Mouse (Mus musculus) layer of hippocampus, adult 2 months (tissue): ENCODE results near the gene Ncf4. TPM values are rescaled to one million over a fixed set of nuclear protein-coding genes. Genes with fewer than 3 reads are reported as not detected.

Experiments used
- DNase-seq, 2 experiments: peaks; one replicate each; pipeline ENCODE4 v3.0.0; 2022; ENCODE audit warnings: low spot score in 2 of 2
- H3K27ac ChIP-seq: fragments of 200-600 bp; 2 replicates; pipeline ENCODE4 v1.8.1; 2022
- H3K4me3 ChIP-seq: fragments of 200-600 bp; 2 replicates; pipeline ENCODE4 v1.8.1; 2022; ENCODE audit warnings: mild to moderate bottlenecking
- CTCF ChIP-seq: fragments of 200-600 bp; conservative IDR thresholded peaks from 2 replicates; pipeline ENCODE4 v1.8.1; 2022; ENCODE audit warnings: antibody characterized with exemption, mild to moderate bottlenecking, moderate library complexity
- long read RNA-seq, 2 experiments: library from polyadenylated mRNA; stranded (forward); transcript quantifications; one replicate each; pipeline ENCODE4 v2.0.0; 2021; ENCODE audit warnings: borderline mapping rate in 2 of 2
- total RNA-seq, 2 experiments: library from RNA; stranded (reverse); gene quantifications; 2 replicates each; pipeline ENCODE4 v1.2.3; 2021

The Ncf4 gene
- 1 to 10 TPM in 1 of 2 experiments, under 1 TPM in 1; 0.69 to 2.0 TPM for total RNA-seq
- long read RNA-seq, experiment 1: 0 reads
- long read RNA-seq, experiment 2, partial matches to known transcripts: 0 of 1 reads
- long read RNA-seq, experiment 2, other reads (novel, unspliced or antisense): 0 of 1 reads

DNA sequence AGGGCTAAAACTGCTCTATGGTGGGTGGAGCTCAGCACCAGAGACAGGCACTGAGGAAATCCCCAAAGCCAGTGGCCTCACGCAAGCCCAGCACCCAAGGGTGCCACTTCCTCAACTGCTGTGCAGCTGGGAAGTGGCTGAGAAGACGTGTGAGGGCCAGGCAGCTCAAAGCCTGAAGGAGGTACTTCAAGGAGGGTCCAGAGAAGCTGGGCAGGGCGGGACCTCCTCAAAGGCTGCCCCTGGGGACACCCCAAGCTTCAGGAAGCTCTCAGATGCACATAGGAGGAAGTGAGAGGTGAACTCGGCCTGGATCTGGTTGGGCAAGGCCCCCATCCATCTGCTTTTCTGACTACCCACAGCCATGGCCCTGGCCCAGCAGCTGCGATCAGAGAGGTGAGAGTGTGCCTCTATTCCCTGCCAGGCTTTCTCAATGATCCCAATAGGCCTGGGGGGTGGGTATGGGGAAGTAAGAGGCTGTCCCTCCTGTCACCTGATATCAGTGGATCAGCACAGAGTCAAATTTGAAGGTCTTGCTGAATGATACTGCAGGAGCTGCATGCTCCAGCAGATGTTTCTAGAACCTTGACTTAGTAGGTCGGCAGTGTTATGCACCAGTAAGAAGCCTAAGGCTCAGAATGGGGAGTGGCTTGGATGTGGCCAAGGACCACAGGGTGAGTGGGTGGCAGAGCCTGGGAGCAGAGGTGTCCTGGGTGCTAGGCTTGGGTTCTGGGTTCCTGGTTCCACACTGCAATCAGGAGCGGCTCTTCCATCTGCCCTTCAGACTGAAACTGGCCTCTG lies at the start of gene Ncf4:
TSS of gene Ncf4 (plus strand) at position 107 of the 798 bp plus-strand sequence.
- no peak for DNase-seq
- no peak for TF ChIP-seq CTCF
- Histone ChIP-seq H3K27ac (no peak within 1 kb of the TSS), H3K4me3 (no peak within 1 kb of the TSS)

- TF ChIP-seq CTCF: no peak
- Histone ChIP-seq H3K4me3 (no peak overlapping the region), H3K27ac (no peak overlapping the region)
- DNase-seq: no peak
Measured at GRCm38 (mm10) chr15:78195096-78195880, 49.3 kb upstream of the Ncf4 start.

DNA sequence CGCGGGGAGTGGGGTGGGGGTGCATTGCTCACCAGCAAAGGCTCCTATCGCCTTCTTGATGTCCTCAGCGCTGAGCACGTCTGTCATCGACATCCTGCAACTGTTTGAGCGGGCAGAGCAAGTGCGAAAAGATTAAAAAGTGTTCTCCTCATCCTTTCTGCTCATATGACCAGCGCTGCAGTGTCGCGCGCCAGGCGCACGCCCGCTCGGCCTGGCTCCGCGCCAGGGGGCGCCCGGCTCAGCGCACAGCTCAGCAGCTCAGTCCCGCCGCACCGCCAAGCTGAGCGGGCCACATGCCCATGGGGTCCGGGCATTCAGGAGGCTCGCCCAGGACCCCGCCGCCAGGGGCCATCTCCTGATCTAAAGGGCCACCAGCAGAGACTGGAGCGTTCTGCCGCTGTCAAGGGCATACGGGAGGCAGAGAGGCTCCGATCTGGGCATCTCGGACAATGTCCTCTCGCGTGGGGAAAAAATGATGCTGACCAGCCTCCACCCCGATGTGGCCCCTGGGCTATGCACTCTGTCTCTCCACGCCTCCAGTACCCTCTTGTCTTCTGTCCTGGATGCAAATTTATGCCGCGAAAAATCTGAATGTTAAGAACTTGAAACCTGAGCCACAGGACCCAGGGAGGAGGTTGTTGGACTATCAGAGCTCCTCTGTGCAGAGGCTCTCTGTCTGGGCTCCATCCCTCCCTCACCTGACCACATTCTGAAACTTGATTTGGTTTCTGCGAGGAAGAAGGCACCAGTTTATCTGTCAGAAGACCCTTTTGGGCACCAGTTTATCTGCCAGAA lies 40.4 kb upstream of the Ncf4 start:
- peak in 1 of 2 experiments; percentile 48 for DNase-seq
- TF ChIP-seq CTCF: no peak; the same call in 1 of the 2 replicates
- H3K4me3 ChIP-seq: peak overlapping the region; percentile 40
- no peak overlapping the region for H3K27ac ChIP-seq

DNA sequence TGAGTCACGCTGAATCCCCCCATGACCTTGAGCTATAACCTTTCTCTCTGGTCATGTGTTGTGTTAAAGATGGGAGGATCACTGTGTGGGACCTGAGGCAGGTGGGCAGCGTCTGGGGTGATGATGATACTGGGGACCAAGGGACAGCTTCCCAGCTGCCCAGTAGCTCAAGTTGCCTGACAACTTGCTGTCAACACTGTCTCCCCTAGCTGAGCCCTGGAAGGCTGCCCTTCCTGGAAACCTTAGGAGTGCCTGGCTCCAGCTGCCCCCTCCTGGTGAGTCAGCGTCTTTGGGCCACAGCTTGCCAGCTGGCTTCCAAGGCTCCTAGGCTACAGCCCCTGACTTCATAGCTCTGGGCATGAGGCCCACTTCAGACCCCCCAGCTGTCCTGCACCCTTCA lies 39.4 kb upstream of the Ncf4 start:
- no peak overlapping the region for H3K27ac ChIP-seq
- H3K4me3 ChIP-seq: no peak overlapping the region
- TF ChIP-seq CTCF: peak; percentile 69
- peak in 1 of 2 experiments; percentile 24 for DNase-seq

GRCm38 (mm10) chr15:78206312-78206711 lies 38.3 kb upstream of the Ncf4 start, which contains the start of gene Pvalb:
Gene Pvalb (minus strand): TSS chr15:78206400.
- Histone ChIP-seq H3K27ac (no peak within 1 kb of the TSS), H3K4me3 (no peak within 1 kb of the TSS)
- no peak for DNase-seq
- TF ChIP-seq CTCF: no peak

DNA sequence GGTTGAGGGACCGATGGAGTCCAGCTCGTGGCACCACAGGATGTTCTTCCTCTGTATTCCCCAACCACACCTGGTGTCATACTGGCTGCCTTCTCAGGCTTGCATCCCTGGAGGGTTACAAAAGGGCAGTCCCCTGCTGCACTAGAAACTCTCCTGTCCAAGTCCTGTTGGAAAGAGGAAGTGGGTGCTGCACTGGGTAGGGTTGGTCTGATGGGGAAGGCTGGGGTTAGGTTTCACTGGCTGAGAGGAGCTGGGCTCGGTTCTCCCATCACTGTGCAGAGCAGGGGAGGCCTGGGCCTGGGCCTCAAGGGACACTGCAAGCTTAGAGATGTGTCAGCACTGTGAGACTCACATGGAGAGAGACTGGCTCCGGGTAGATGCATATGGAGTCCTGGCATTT lies 34.4 kb upstream of the Ncf4 start:
- Histone ChIP-seq H3K4me3 (no peak overlapping the region), H3K27ac (no peak overlapping the region)
- no peak for DNase-seq
- no peak for TF ChIP-seq CTCF

DNA sequence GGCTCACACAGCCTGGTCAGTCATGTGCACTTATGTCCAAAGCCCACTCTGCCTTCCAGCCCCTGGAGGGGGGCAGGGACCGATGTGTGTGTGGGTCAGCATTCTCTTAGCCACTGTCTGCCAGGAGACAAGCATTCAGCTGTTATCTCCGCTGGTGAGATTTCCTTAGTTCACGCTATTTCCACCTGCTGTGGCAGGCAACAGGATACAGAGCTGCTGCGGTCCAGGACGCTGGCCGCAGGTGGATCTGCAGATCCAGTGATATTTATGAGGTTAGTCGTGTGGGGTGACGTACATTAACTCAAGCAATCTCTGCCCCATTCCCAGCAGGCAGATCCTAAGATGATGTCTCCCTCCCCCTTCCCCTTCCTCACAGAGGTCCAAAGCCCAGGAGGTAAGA lies 33.2 kb upstream of the Ncf4 start:
- DNase-seq: no peak
- no peak for TF ChIP-seq CTCF
- Histone ChIP-seq H3K27ac (no peak overlapping the region), H3K4me3 (no peak overlapping the region)

GRCm38 (mm10) chr15:78215269-78215668 lies 29.3 kb upstream of the Ncf4 start:
- TF ChIP-seq CTCF: no peak
- Histone ChIP-seq H3K4me3 (no peak overlapping the region), H3K27ac (no peak overlapping the region)
- no peak for DNase-seq

DNA sequence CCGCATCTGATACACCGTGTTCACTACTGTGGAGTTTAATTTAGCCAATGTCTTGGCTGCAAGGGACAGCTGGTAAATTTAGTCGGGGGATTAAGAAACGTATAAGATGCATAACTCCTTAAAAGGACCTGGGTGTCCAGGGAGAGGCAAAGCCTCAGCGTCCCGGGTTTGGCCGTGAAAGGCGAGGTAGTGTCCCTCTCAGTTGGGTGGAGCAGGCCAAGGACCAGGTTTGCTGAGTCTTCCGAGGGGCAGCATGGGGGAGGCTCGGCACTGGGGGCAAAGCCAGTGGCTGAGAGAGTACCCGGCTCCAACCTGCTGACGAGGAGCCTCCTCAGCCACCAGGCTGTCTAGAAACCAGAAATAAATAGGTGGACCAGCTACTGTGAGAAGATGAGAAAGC lies 16.8 kb upstream of the Ncf4 start:
- Histone ChIP-seq H3K4me3 (no peak overlapping the region), H3K27ac (no peak overlapping the region)
- TF ChIP-seq CTCF: no peak
- no peak for DNase-seq

DNA sequence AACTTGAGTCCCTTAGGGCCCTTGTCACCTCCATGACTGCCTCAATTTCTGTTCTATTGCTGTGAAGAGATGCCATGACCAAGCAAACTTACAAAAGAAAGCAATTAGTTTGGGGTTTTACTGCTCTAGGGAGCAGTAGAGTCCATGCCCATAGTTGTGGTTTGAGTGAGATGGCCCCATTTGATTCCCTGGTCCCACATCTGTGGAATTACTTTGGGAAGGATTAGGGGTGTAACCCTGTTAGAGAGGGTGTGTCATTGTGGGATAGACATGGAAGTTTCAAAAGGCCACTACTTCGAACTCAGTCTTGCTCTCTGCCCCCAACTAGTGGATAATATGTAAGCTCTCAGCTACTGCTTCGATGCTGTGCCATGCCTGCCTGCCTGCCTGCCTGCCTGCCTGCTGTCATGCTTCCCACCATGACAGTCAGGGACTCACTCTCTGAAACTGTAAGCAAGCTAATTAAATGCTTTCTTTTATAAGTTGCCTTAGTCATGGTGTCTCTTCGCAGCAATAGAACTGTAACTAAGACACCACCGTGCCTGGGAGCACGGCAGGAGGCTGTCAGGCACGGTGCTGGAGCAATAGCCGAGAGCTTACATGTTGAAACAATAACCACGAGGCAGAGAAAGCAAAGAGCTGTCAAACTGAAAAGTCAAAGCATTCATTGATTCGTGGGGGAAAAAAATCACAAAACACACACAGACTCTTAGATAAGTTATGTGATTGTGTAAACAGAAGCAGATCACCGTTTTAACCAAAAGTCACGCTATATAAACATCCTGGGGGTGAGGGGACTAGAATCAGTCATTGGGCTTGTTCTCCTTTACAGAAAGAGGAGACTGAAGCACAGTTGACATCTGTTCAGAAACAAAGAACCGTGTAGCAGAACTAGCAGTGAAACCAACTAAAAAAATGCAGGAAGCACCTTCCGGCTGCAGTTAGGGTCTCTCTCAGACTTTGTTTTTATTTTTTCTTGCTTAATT lies 13.0 kb upstream of the Ncf4 start:
- Histone ChIP-seq H3K27ac (no peak overlapping the region), H3K4me3 (no peak overlapping the region)
- DNase-seq: no peak
- TF ChIP-seq CTCF: peak; percentile 55

- Histone ChIP-seq H3K4me3 (no peak overlapping the region), H3K27ac (no peak overlapping the region)
- peak; percentile 18 for TF ChIP-seq CTCF
- no peak for DNase-seq
Measured at GRCm38 (mm10) chr15:78234823-78235509, 9.6 kb upstream of the Ncf4 start.
